23 mouse cellular contexts compared by ENCODE assay signal in the genomic region with DNA sequence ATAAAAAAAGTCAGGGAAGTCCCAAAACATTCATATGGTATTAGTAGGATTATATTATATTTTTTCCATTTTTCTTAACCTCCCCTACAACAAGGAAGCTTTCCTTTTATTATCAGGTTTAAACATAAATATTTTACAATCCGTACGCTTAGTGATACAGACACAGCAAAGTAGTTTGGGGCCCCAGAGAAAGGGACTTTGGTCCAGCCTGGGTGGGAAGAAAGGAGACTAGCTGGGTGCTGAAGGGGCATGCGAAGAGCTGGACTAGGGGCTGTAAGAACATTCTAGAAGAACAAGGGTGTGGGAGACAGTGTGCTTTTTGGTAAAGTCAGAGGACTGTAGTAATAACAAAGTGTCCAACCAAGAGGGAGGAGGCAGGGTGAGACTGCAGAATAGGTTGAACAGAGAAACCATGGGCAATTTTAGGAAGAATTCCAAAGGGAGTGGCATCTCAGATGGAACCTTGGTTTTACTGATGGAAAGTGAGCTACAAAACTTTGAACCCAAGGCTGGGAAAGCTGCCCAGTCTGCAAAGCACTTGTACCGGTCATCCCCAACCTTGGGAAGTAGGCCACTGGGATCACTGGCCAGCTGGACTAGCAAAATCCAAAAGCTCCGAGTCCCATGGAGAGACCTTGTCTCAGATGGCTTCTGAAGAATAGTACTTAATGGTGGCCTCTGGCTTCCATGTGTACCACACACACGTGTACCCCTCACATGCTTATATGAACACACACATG. TPM values are rescaled to one million over a fixed set of nuclear protein-coding genes. Genes with fewer than 3 reads are reported as not detected.
DNase-seq lines count a peak whose midpoint lies in the region; ATAC-seq and TF ChIP-seq lines count a peak whose summit lies in the region.
"Had no signal": no experiment of that assay in that cellular context is flagged by ENCODE, and none has a peak within 500 bp of the region (broad histone marks: within the 10 kb centered on the region; RNA-seq: fewer than 3 reads in every experiment).

No protein-coding gene starts in this region.

- no peaks in the 10 kb centered on the region for H3K4me1 ChIP-seq in heart, embryonic 12.5 days (replicated peaks)
- H3K4me1 ChIP-seq in intestine, embryonic 16.5 days (ENCODE audit: control insufficient read depth, insufficient read depth, low read length) = peaks cover 8% of the 10 kb centered on the region; the same call in 1 of the 2 replicates
- H3K4me1 ChIP-seq: embryonic facial prominence, embryonic 12.5 days had no signal

- DNase-seq in heart, adult 11 months = peak; percentile 78
- no peak for DNase-seq in layer of hippocampus, adult 2 months (ENCODE audit: low spot score in 2 of 2)
- DNase-seq in layer of hippocampus, postnatal 36 days = no peak
- peak; percentile 48 to 58 for DNase-seq in right cerebral cortex, postnatal 10 days (ENCODE audit: low spot score in 2 of 2)
- no peak for DNase-seq in right cerebral cortex, postnatal 4 days
- DNase-seq: adrenal gland, adult 8-10 months; adrenal gland, postnatal 14 days; adrenal gland, postnatal 36 days; B cell, adult 2 months; cerebellum, adult 11-12 months; cerebellum, adult 2 months; cerebellum, adult 9-10 months; cerebellum, postnatal 25 days had no signal

- H3K9ac ChIP-seq in heart, embryonic 12.5 days = no peak overlapping the region
- no peak overlapping the region for H3K9ac ChIP-seq in intestine, embryonic 16.5 days (ENCODE audit: low read depth, low read length)
- H3K9ac ChIP-seq: embryonic facial prominence, embryonic 12.5 days; forebrain, embryonic 13.5 days had no signal

- H3K9me3 ChIP-seq in heart, embryonic 12.5 days (replicated peaks) = no peaks in the 10 kb centered on the region
- H3K9me3 ChIP-seq in intestine, embryonic 16.5 days (ENCODE audit: control insufficient read depth, low read length) = no peaks in the 10 kb centered on the region
- H3K9me3 ChIP-seq: embryonic facial prominence, embryonic 10.5 days; embryonic facial prominence, embryonic 12.5 days; forebrain, embryonic 13.5 days; G1E had no signal

- WGBS in heart, embryonic 12.5 days = 85% methylated on average over 6 of the region's 6 CpGs
- 82% methylated on average over 6 of the region's 6 CpGs for WGBS in intestine, embryonic 16.5 days

- no peak overlapping the region for H3K4me3 ChIP-seq in heart, embryonic 12.5 days
- no peak overlapping the region for H3K4me3 ChIP-seq in layer of hippocampus, adult 2 months
- H3K4me3 ChIP-seq in intestine, embryonic 16.5 days (ENCODE audit: low read length) = no peak overlapping the region
- H3K4me3 ChIP-seq: embryonic facial prominence, embryonic 10.5 days; embryonic facial prominence, embryonic 12.5 days; forebrain, embryonic 13.5 days had no signal

- no peaks in the 10 kb centered on the region for H3K36me3 ChIP-seq in heart, embryonic 12.5 days
- no peaks in the 10 kb centered on the region for H3K36me3 ChIP-seq in intestine, embryonic 16.5 days (ENCODE audit: control insufficient read depth, insufficient read depth, low read length)
- H3K36me3 ChIP-seq: embryonic facial prominence, embryonic 10.5 days; embryonic facial prominence, embryonic 12.5 days; G1E had no signal

- H3K27ac ChIP-seq in heart, embryonic 12.5 days (ENCODE audit: poor library complexity, severe bottlenecking) = no peak overlapping the region
- peak overlapping the region; percentile 81; the same call in 1 of the 2 replicates for H3K27ac ChIP-seq in layer of hippocampus, adult 2 months
- H3K27ac ChIP-seq in intestine, embryonic 16.5 days (ENCODE audit: low read length) = no peak overlapping the region
- H3K27ac ChIP-seq: embryonic facial prominence, embryonic 10.5 days; embryonic facial prominence, embryonic 12.5 days; forebrain, embryonic 13.5 days had no signal

- TF ChIP-seq CTCF in layer of hippocampus, adult 2 months (conservative IDR thresholded peaks at IDR 0.05) = no peak

- ATAC-seq in heart, embryonic 12.5 days (ENCODE audit: insufficient number of reproducible peaks, low FRiP score) = no peak
- peak; percentile 78 for ATAC-seq in intestine, embryonic 16.5 days
- ATAC-seq: activated CD4-positive, CD25-positive, alpha-beta regulatory T cell, adult 4 months; CD4-positive, CD25-positive, alpha-beta regulatory T cell, adult 4 months; forebrain, embryonic 13.5 days; Patski had no signal

- H3K4me2 ChIP-seq in heart, embryonic 12.5 days = no peak overlapping the region
- no peak overlapping the region for H3K4me2 ChIP-seq in intestine, embryonic 16.5 days (ENCODE audit: low read depth, low read length)
- H3K4me2 ChIP-seq: embryonic facial prominence, embryonic 12.5 days; forebrain, embryonic 13.5 days had no signal

- H3K27me3 ChIP-seq in heart, embryonic 12.5 days (replicated peaks) = no peaks in the 10 kb centered on the region
- H3K27me3 ChIP-seq in intestine, embryonic 16.5 days (replicated peaks; ENCODE audit: control insufficient read depth, insufficient read depth, low read length) = no peaks in the 10 kb centered on the region
- H3K27me3 ChIP-seq: CH12.LX; embryonic facial prominence, embryonic 12.5 days; forebrain, embryonic 13.5 days had no signal

RNA-seq across cellular contexts. Expression of a gene that starts 48.5 kb away (rescaled TPM):
- 45.6 and 48.2 TPM in 2 replicates for polyA plus RNA-seq in heart, embryonic 12.5 days (2016; fragmentation: Nextera tagmentation; extraction: Ambion mirVana)
- total RNA-seq in layer of hippocampus, adult 2 months (2021) = 1 to 10 TPM; 3.2 to 4.1 TPM
- total RNA-seq in layer of hippocampus, postnatal 36 days (2021) = 1 to 10 TPM; 4.0 to 4.6 TPM
- polyA plus RNA-seq in intestine, embryonic 16.5 days (2015; fragmentation: Nextera tagmentation; extraction: Ambion mirVana) = 31.5 and 39.3 TPM in 2 replicates

Comparison
In these comparisons a context has a peak if more than half of its experiments do, and no peak if none do; other contexts are left out.
1. DNase-seq: peak in heart, adult 11 months (single experiment) and right cerebral cortex, postnatal 10 days (2 of 2); none in layer of hippocampus, adult 2 months (0 of 2), layer of hippocampus, postnatal 36 days (0 of 2) and right cerebral cortex, postnatal 4 days (single experiment).